Mouse (Mus musculus) CH12.LX (cell line): ENCODE data around the gene Apoa5. TPM values are rescaled to one million over a fixed set of nuclear protein-coding genes. Genes with fewer than 3 reads are reported as not detected.

Experiments used
- DNase-seq: peaks from one replicate; pipeline ENCODE4 v3.0.0-alpha.2; 2013; ENCODE audit errors: extremely low read depth
- H3K27ac ChIP-seq: 2 replicates; pipeline ENCODE4 v1.5.1; 2012; ENCODE audit warnings: low read depth, mild to moderate bottlenecking, control low read depth, moderate library complexity; ENCODE audit not compliant: insufficient read depth
- H3K27me3 ChIP-seq: replicated peaks from 2 replicates; pipeline ENCODE3; 2012; ENCODE audit warnings: inconsistent platforms
- H3K36me3 ChIP-seq, 2 experiments: replicated peaks in 1 of 2; 2 replicates each; pipeline versions ENCODE3 to v1.6.1; 2012; ENCODE audit warnings: inconsistent platforms in 1 of 2, low read length in 1 of 2, mild to moderate bottlenecking in 1 of 2, mixed read lengths in 1 of 2, moderate library complexity in 1 of 2; ENCODE audit not compliant: control insufficient read depth in 1 of 2, insufficient read depth in 1 of 2
- H3K4me1 ChIP-seq, 2 experiments: 2 replicates each; pipeline ENCODE4 v1.6.1; 2012; ENCODE audit warnings: inconsistent platforms in 1 of 2, moderate library complexity in 1 of 2; ENCODE audit not compliant: insufficient read depth in 2 of 2, control insufficient read depth in 1 of 2
- H3K4me2 ChIP-seq: 2 replicates; pipeline ENCODE4 v1.6.1; 2012; ENCODE audit warnings: low read depth, mild to moderate bottlenecking, control low read depth; ENCODE audit not compliant: poor library complexity, insufficient read depth, severe bottlenecking
- H3K4me3 ChIP-seq, 3 experiments: fragments of 150-350 bp in 1 of 3; sonication (generic) in 1 of 3; replicated peaks in 1 of 3; 2 replicates each; pipeline versions ENCODE3 to v1.5.1; 2011 to 2012; ENCODE audit warnings: low read depth in 2 of 3, low read length in 2 of 3, mild to moderate bottlenecking in 2 of 3, moderate library complexity in 2 of 3, control low read depth in 1 of 3, improper control_type of control experiment in 1 of 3, inconsistent platforms in 1 of 3, mixed read lengths in 1 of 3; ENCODE audit not compliant: poor library complexity in 1 of 3
- H3K79me2 ChIP-seq: replicated peaks from 2 replicates; pipeline ENCODE4 v1.6.1; 2012; ENCODE audit warnings: mild to moderate bottlenecking, moderate library complexity; ENCODE audit not compliant: control insufficient read depth, poor library complexity, insufficient read depth, severe bottlenecking; ENCODE audit errors: extremely low read depth
- H3K9ac ChIP-seq: 2 replicates; pipeline ENCODE4 v1.6.1; 2012; ENCODE audit warnings: low read depth, mild to moderate bottlenecking, control low read depth, moderate library complexity; ENCODE audit not compliant: insufficient read depth
- H3K9me3 ChIP-seq: replicated peaks from 2 replicates; pipeline ENCODE3; 2012; ENCODE audit warnings: low read length, inconsistent platforms, mixed read lengths
- CHD1 ChIP-seq: IDR thresholded peaks from 2 replicates; pipeline ENCODE4 v1.6.1; 2012; ENCODE audit warnings: low read depth, low read length, improper control_type of control experiment, inconsistent platforms
- CHD2 ChIP-seq: IDR thresholded peaks from 2 replicates; pipeline ENCODE4 v1.6.1; 2011; ENCODE audit warnings: low read length, improper control_type of control experiment
- CTCF ChIP-seq, 2 experiments: IDR thresholded peaks in 1 of 2; conservative IDR thresholded peaks in 1 of 2; 2 replicates each; pipeline ENCODE4 v1.5.1; 2011 to 2012; ENCODE audit warnings: low read depth in 2 of 2, low read length in 2 of 2, improper control_type of control experiment in 1 of 2, inconsistent platforms in 1 of 2, mild to moderate bottlenecking in 1 of 2, moderate library complexity in 1 of 2
- EP300 ChIP-seq: IDR thresholded peaks from 2 replicates; pipeline ENCODE4 v1.6.1; 2011; ENCODE audit warnings: low read length, improper control_type of control experiment
- ETS1 ChIP-seq: conservative IDR thresholded peaks from 2 replicates; pipeline ENCODE4 v1.6.1; 2012; ENCODE audit warnings: low read depth, mild to moderate bottlenecking, inconsistent platforms, low read length, improper control_type of control experiment, moderate library complexity
- HCFC1 ChIP-seq: IDR thresholded peaks from 2 replicates; pipeline ENCODE4 v1.6.1; 2012; ENCODE audit warnings: low read depth, mild to moderate bottlenecking, inconsistent platforms, low read length, improper control_type of control experiment
- JUND ChIP-seq: conservative IDR thresholded peaks from 2 replicates; pipeline ENCODE4 v1.6.1; 2011; ENCODE audit warnings: low read depth, low read length, improper control_type of control experiment
- KAT2A ChIP-seq: IDR thresholded peaks from 2 replicates; pipeline ENCODE4 v1.6.1; 2012; ENCODE audit warnings: low read length, improper control_type of control experiment, inconsistent platforms; ENCODE audit not compliant: insufficient replicate concordance
- MAX ChIP-seq: IDR thresholded peaks from 2 replicates; pipeline ENCODE4 v1.6.1; 2011; ENCODE audit warnings: low read length, improper control_type of control experiment
- MYC ChIP-seq: IDR thresholded peaks from 2 replicates; pipeline ENCODE4 v1.6.1; 2011; ENCODE audit warnings: low read depth, mild to moderate bottlenecking, improper control_type of control experiment, low read length
- NELFE ChIP-seq: IDR thresholded peaks from 2 replicates; pipeline ENCODE4 v1.6.1; 2011; ENCODE audit warnings: low read depth, low read length, improper control_type of control experiment
- PAX5 ChIP-seq: IDR thresholded peaks from 2 replicates; pipeline ENCODE4 v1.6.1; 2012; ENCODE audit warnings: low read length, inconsistent platforms, mixed read lengths
- POLR2A ChIP-seq: IDR thresholded peaks from 2 replicates; pipeline ENCODE4 v1.6.1; 2011; ENCODE audit warnings: low read depth, mild to moderate bottlenecking, improper control_type of control experiment, low read length
- RAD21 ChIP-seq: IDR thresholded peaks from 2 replicates; pipeline ENCODE4 v1.6.1; 2011; ENCODE audit warnings: low read depth, mild to moderate bottlenecking, low read length, improper control_type of control experiment, moderate library complexity
- SMC3 ChIP-seq: IDR thresholded peaks from 2 replicates; pipeline ENCODE4 v1.6.1; 2011; ENCODE audit warnings: low read depth, low read length, improper control_type of control experiment
- ZC3H11A ChIP-seq: IDR thresholded peaks from 2 replicates; pipeline ENCODE4 v1.6.1; 2012; ENCODE audit warnings: low read depth, mild to moderate bottlenecking, inconsistent platforms, low read length, improper control_type of control experiment
- dilution Hi-C: fragments of 300-500 bp; cut with MboI; formaldehyde crosslinking; loops from 2 replicates; pipeline ENCODE4 v1.14.3; 2020; ENCODE audit warnings: low sequenced_read_pairs; ENCODE audit not compliant: extremely low pct_unique_long_range_greater_than_20kb, extremely low pct_ligation_motif_present
- in situ Hi-C: fragments of 300-500 bp; cut with MboI; formaldehyde crosslinking; loops from 3 replicates; pipeline ENCODE4 v1.14.3; 2019; ENCODE audit warnings: low sequenced_read_pairs, low pct_ligation_motif_present, low pct_unique_long_range_greater_than_20kb, mixed read lengths
- polyA plus RNA-seq: library from polyadenylated mRNA; unstranded; fragments of >175 nt; gene quantifications from 2 replicates; pipeline ENCODE4 v1.2.1, GENCODE M21; 2012; ENCODE audit warnings: low read depth; ENCODE audit not compliant: insufficient read length
- total RNA-seq, 2 experiments: library from RNA; depleted of rRNA; stranded (reverse); fragments of 300-350 nt in 1 of 2; fragments of >200 nt in 1 of 2; gene quantifications; 2 replicates each; pipeline ENCODE4 v1.2.3; 2012 to 2014

Apoa5 gene
- total and polyA plus RNA-seq, 3 experiments: 0.08 TPM; not detected in 2

DNA sequence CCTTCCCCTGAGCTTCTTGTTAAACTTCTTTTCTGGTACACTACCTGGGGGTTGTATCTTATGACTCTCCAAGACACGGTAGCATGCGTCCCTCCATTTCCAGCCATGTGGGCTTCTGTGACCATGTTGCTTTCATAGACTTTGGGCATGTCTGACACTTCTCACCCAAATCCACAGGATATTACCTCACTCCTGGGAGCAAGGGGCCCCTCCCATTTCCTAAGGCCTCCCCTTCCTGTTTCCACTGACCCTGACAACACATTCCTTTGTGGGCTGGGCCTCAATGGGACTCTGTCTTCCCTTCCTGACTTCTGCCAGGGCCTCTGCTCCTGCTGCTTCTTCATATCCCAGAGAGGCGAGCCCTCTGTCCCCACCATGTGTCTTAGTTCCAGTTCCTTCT lies 10.9 kb upstream of the Apoa5 start:
- Histone ChIP-seq H3K27me3 (no peaks in the 10 kb centered on the region), H3K27ac (no peak overlapping the region), H3K4me2 (no peak overlapping the region), H3K9ac (no peak overlapping the region), H3K9me3 (no peaks in the 10 kb centered on the region), H3K36me3 (no peaks in the 10 kb centered on the region), H3K79me2 (no peaks in the 10 kb centered on the region), H3K4me3 (peak overlapping the region in 2 of 3 experiments; percentile 21 to 38), H3K4me1 (peaks cover 3 to 12% of the 10 kb centered on the region in 2 experiments)
- peak; percentile 62 for DNase-seq
- dilution Hi-C loops (no loop called here), in situ Hi-C loops (no loop called here)
- TF ChIP-seq PAX5 (no peak), HCFC1 (peak; percentile 46), MYC (peak; percentile 56; the same call in 1 of the 2 replicates), CHD1 (no peak), POLR2A (peak; percentile 53), MAX (peak; percentile 27; the same call in 1 of the 2 replicates), CHD2 (no peak)

DNA sequence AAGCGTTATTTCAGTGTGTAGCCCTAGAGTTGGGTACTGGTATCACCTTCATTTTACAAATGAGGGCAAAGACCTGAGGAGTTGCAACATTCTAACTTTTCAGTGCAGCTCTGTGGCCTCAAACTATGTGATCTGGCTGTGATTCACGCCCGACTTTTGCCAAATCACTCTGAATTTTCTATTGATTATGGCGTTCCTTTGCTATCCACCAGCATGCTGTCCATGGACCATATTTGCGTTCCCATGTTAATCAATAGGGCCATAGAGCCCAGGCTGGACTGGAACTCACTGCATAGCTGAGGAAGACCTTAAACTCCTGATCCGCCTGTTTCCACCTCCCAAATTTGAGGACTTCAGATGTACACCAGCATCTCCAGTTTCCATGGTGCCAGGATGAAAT lies 9.3 kb upstream of the Apoa5 start:
- no peak overlapping the region for H3K4me2 ChIP-seq
- in situ Hi-C loops (no loop called here), dilution Hi-C loops (no loop called here)
- H3K36me3 ChIP-seq: no peaks in the 10 kb centered on the region
- H3K9ac ChIP-seq: no peak overlapping the region
- no peak overlapping the region for H3K27ac ChIP-seq
- no peak for DNase-seq
- no peaks in the 10 kb centered on the region for H3K9me3 ChIP-seq
- no peak overlapping the region for H3K4me3 ChIP-seq
- H3K27me3 ChIP-seq: no peaks in the 10 kb centered on the region
- H3K79me2 ChIP-seq: no peaks in the 10 kb centered on the region
- TF ChIP-seq JUND: no peak
- no peak for TF ChIP-seq NELFE
- TF ChIP-seq CTCF (conservative IDR thresholded peaks at IDR 0.05 in 1 of 2, IDR thresholded peaks at IDR 0.05 in 1 of 2; ENCODE audit: low read depth in 2 of 2, low read length in 2 of 2): no peak
- TF ChIP-seq ZC3H11A: no peak
- no peak for TF ChIP-seq RAD21
- no peak for TF ChIP-seq KAT2A
- no peak for TF ChIP-seq ETS1
- TF ChIP-seq SMC3: no peak
- no peak for TF ChIP-seq EP300
- peaks cover 3 to 12% of the 10 kb centered on the region in 2 experiments for H3K4me1 ChIP-seq

DNA sequence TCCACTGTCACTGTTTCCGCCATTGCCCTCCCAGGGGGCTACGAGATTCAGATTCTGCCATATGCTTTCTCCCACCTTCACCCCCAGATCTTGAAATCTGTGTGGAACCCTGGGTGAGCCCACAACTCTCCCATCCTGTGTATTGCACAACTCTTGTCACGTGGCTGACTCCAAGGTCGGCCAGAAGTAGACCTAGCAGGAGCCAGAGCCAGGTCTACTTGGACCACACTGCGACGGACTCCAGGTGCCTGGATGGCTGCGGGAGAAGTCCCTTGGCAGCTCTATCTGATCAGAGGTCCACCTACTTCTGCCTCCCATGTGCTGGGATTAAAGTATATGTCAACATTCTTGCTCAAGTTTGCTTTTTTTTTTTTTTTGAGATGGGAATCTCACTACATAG lies 7.3 kb upstream of the Apoa5 start:
- H3K4me2 ChIP-seq: no peak overlapping the region
- TF ChIP-seq ETS1: no peak
- no peak for TF ChIP-seq CHD1
- peaks cover 3 to 12% of the 10 kb centered on the region in 2 experiments; a peak in 3 of 4 replicates for H3K4me1 ChIP-seq
- no peaks in the 10 kb centered on the region for H3K79me2 ChIP-seq
- H3K9me3 ChIP-seq: no peaks in the 10 kb centered on the region
- no peaks in the 10 kb centered on the region for H3K27me3 ChIP-seq
- in situ Hi-C loops (no loop called here), dilution Hi-C loops (no loop called here)
- H3K9ac ChIP-seq: no peak overlapping the region
- no peak overlapping the region for H3K4me3 ChIP-seq
- no peaks in the 10 kb centered on the region for H3K36me3 ChIP-seq
- no peak for DNase-seq
- no peak overlapping the region for H3K27ac ChIP-seq
